Comparison of ENCODE assay signal across 13 mouse cellular contexts in genomic region chr2:135259136-135259535, GRCm38 (mm10).
A peak's percentile ranks its signal among the peaks of the same experiment; 100 is the strongest.
DNase-seq lines count a peak whose midpoint lies in the region; ATAC-seq and TF ChIP-seq lines count a peak whose summit lies in the region.
"Had no signal": no experiment of that assay in that cellular context is flagged by ENCODE, and none has a peak within 500 bp of the region (broad histone marks: within the 10 kb centered on the region; RNA-seq: fewer than 3 reads in every experiment).

No protein-coding gene starts in this region.

- H3K27me3 ChIP-seq in kidney, postnatal 0 days (ENCODE audit: insufficient read depth, low read length): no peaks in the 10 kb centered on the region
- H3K27me3 ChIP-seq in stomach, postnatal 0 days (ENCODE audit: control insufficient read depth, insufficient read depth, low read length): no peaks in the 10 kb centered on the region
- H3K27me3 ChIP-seq: CH12.LX; embryonic facial prominence, embryonic 12.5 days had no signal

- no peak for TF ChIP-seq EP300 in stomach, postnatal 0 days (optimal IDR thresholded peaks at IDR 0.05)

- peak; percentile 31 for DNase-seq in gastrocnemius, adult 18-20 months (ENCODE audit: low spot score)
- no peak for DNase-seq in gastrocnemius, postnatal 10 days
- peak; percentile 33 to 46 for DNase-seq in adrenal gland, postnatal 36 days
- DNase-seq in forelimb bud, embryonic 11.5 days (ENCODE audit: low read depth, low spot score): peak; percentile 29
- peak; percentile 66 for DNase-seq in kidney, postnatal 0 days (ENCODE audit: low spot score)
- DNase-seq in cerebellum, adult 8-10 months: no peak
- DNase-seq in stomach, postnatal 0 days (ENCODE audit: low spot score): no peak
- DNase-seq: layer of hippocampus, postnatal 36 days; thymus, postnatal 25 days had no signal

- no peak overlapping the region for H3K27ac ChIP-seq in kidney, postnatal 0 days
- no peak overlapping the region for H3K27ac ChIP-seq in stomach, postnatal 0 days (replicated peaks)
- H3K27ac ChIP-seq: embryonic facial prominence, embryonic 12.5 days had no signal

- H3K36me3 ChIP-seq in kidney, postnatal 0 days (ENCODE audit: insufficient read depth, low read length): no peaks in the 10 kb centered on the region
- H3K36me3 ChIP-seq in stomach, postnatal 0 days (ENCODE audit: control insufficient read depth, insufficient read depth, low read length): no peaks in the 10 kb centered on the region
- H3K36me3 ChIP-seq: embryonic facial prominence, embryonic 12.5 days had no signal

- no peak for ATAC-seq in kidney, postnatal 0 days (replicated peaks; ENCODE audit: low FRiP score, low read depth)
- ATAC-seq in monocyte, adult 5-6 weeks (replicated peaks; ENCODE audit: insufficient number of reproducible peaks, low FRiP score, low TSS enrichment, poor library complexity, severe bottlenecking): no peak
- no peak; the same call in 1 of the 2 replicates for ATAC-seq in stomach, postnatal 0 days (ENCODE audit: low FRiP score, low TSS enrichment)

- no peaks in the 10 kb centered on the region for H3K9me3 ChIP-seq in kidney, postnatal 0 days (replicated peaks; ENCODE audit: low read length)
- H3K9me3 ChIP-seq in stomach, postnatal 0 days (ENCODE audit: control insufficient read depth, low read length): no peaks in the 10 kb centered on the region
- H3K9me3 ChIP-seq: embryonic facial prominence, embryonic 12.5 days had no signal

- no peak overlapping the region for H3K9ac ChIP-seq in kidney, postnatal 0 days (ENCODE audit: low read depth, low read length)
- H3K9ac ChIP-seq in stomach, postnatal 0 days (ENCODE audit: low read length): no peak overlapping the region
- H3K9ac ChIP-seq: embryonic facial prominence, embryonic 12.5 days had no signal

- no peak overlapping the region for H3K4me2 ChIP-seq in kidney, postnatal 0 days (ENCODE audit: low read length)
- no peak overlapping the region for H3K4me2 ChIP-seq in stomach, postnatal 0 days (replicated peaks; ENCODE audit: low read depth)
- H3K4me2 ChIP-seq: embryonic facial prominence, embryonic 12.5 days; liver, embryonic 11.5 days had no signal

- no peak for TF ChIP-seq CTCF in kidney, postnatal 0 days (IDR thresholded peaks at IDR 0.05; ENCODE audit: low read depth)
- no peak for TF ChIP-seq CTCF in stomach, postnatal 0 days (IDR thresholded peaks at IDR 0.05; ENCODE audit: low read depth)

- H3K4me1 ChIP-seq in kidney, postnatal 0 days (replicated peaks; ENCODE audit: insufficient read depth, low read length): no peaks in the 10 kb centered on the region
- H3K4me1 ChIP-seq in stomach, postnatal 0 days (replicated peaks; ENCODE audit: control insufficient read depth, insufficient read depth): no peaks in the 10 kb centered on the region
- H3K4me1 ChIP-seq: embryonic facial prominence, embryonic 12.5 days had no signal

- H3K4me3 ChIP-seq in kidney, postnatal 0 days (replicated peaks; ENCODE audit: low read depth, low read length): no peak overlapping the region
- no peak overlapping the region for H3K4me3 ChIP-seq in stomach, postnatal 0 days (ENCODE audit: low read depth, low read length)
- H3K4me3 ChIP-seq: embryonic facial prominence, embryonic 12.5 days had no signal

- 65% methylated on average over 3 of the region's 3 CpGs for WGBS in kidney, postnatal 0 days
- WGBS in stomach, postnatal 0 days: 54% methylated on average over 3 of the region's 3 CpGs

Comparison
In these comparisons a context has a peak if more than half of its experiments do, and no peak if none do; other contexts are left out.
1. DNase-seq: peak in gastrocnemius, adult 18-20 months (single experiment), adrenal gland, postnatal 36 days (2 of 2), forelimb bud, embryonic 11.5 days (single experiment) and kidney, postnatal 0 days (single experiment); none in gastrocnemius, postnatal 10 days (single experiment), cerebellum, adult 8-10 months (single experiment) and stomach, postnatal 0 days (single experiment).